Mouse (Mus musculus) E14TG2a.4 (cell line): ENCODE measurements around the gene Nln.

Experiments used
- CTCF ChIP-seq: conservative IDR thresholded peaks from 2 replicates; pipeline ENCODE4 v1.5.1; 2014; ENCODE audit warnings: low read length
- NANOG ChIP-seq: IDR thresholded peaks from 2 replicates; pipeline ENCODE4 v1.6.1; 2014; ENCODE audit warnings: borderline replicate concordance, low read length, mixed read lengths
- POU5F1 ChIP-seq: IDR thresholded peaks from 2 replicates; pipeline ENCODE4 v1.6.1; 2014; ENCODE audit warnings: low read length, borderline replicate concordance

GRCm38 (mm10) chr13:103993142-103994084 lies 116.0 kb downstream of the Nln start:
- TF ChIP-seq CTCF (no peak), POU5F1 (no peak), NANOG (no peak)
